Mouse (Mus musculus) myocyte (in vitro differentiated cells): ENCODE data around the gene Krt23. TPM values are rescaled to one million over a fixed set of nuclear protein-coding genes. Genes with fewer than 3 reads are reported as not detected.

Experiments
- H3K27me3 ChIP-seq: one replicate; pipeline ENCODE4 v1.6.1; 2011; ENCODE audit not compliant: control insufficient read depth, insufficient read depth, insufficient read length
- H3K36me3 ChIP-seq: one replicate; pipeline ENCODE4 v1.6.1; 2011; ENCODE audit not compliant: control insufficient read depth, insufficient read depth
- H3K4me2 ChIP-seq: one replicate; pipeline ENCODE4 v1.6.1; 2011; ENCODE audit warnings: low read depth, control low read depth
- H3K4me3 ChIP-seq: one replicate; pipeline ENCODE4 v1.5.1; 2011; ENCODE audit warnings: mild to moderate bottlenecking, control low read depth, moderate library complexity
- H3K79me2 ChIP-seq: one replicate; pipeline ENCODE4 v1.6.1; 2011; ENCODE audit not compliant: control insufficient read depth, insufficient read depth
- H3ac ChIP-seq: one replicate; pipeline ENCODE4 v1.6.1; 2011; ENCODE audit not compliant: control insufficient read depth, insufficient read length
- CEBPB ChIP-seq: IDR thresholded peaks from 2 replicates; pipeline ENCODE4 v1.6.1; 2011; ENCODE audit warnings: mild to moderate bottlenecking, moderate library complexity; ENCODE audit not compliant: poor library complexity, insufficient read depth, severe bottlenecking
- E2F4 ChIP-seq: IDR thresholded peaks from one replicate; pipeline ENCODE4 v1.6.1; 2011; ENCODE audit warnings: mild to moderate bottlenecking, control low read depth, moderate library complexity; ENCODE audit not compliant: insufficient read depth
- MAX ChIP-seq: IDR thresholded peaks from one replicate; pipeline ENCODE4 v1.6.1; 2011; ENCODE audit warnings: low read depth, mild to moderate bottlenecking, control low read depth
- MYOD1 ChIP-seq, 3 experiments: IDR thresholded peaks; one replicate each; pipeline ENCODE4 v1.6.1; 2011; ENCODE audit warnings: control low read depth in 2 of 3, low read depth in 2 of 3, mild to moderate bottlenecking in 2 of 3, moderate library complexity in 1 of 3; ENCODE audit not compliant: insufficient read length in 2 of 3, control insufficient read depth in 1 of 3
- MYOG ChIP-seq, 3 experiments: IDR thresholded peaks; one replicate each; pipeline ENCODE4 v1.6.1; 2011; ENCODE audit warnings: control low read depth in 2 of 3, low read depth in 2 of 3, mild to moderate bottlenecking in 2 of 3; ENCODE audit not compliant: insufficient read length in 2 of 3, control insufficient read depth in 1 of 3, insufficient read depth in 1 of 3
- POLR2A ChIP-seq: IDR thresholded peaks from one replicate; pipeline ENCODE4 v1.6.1; 2011; ENCODE audit warnings: low read depth, mild to moderate bottlenecking, control low read depth, moderate library complexity; ENCODE audit not compliant: insufficient read length
- POLR2AphosphoS2 ChIP-seq: IDR thresholded peaks from one replicate; pipeline ENCODE4 v1.6.1; 2011; ENCODE audit warnings: low read depth, control low read depth; ENCODE audit not compliant: insufficient read length
- REST ChIP-seq: IDR thresholded peaks from one replicate; pipeline ENCODE4 v1.6.1; 2011; ENCODE audit warnings: mild to moderate bottlenecking, control low read depth, moderate library complexity; ENCODE audit not compliant: insufficient read depth, insufficient read length
- SRF ChIP-seq: IDR thresholded peaks from one replicate; pipeline ENCODE4 v1.6.1; 2011; ENCODE audit warnings: low read depth; ENCODE audit not compliant: control insufficient read depth, insufficient read length
- TCF12 ChIP-seq: IDR thresholded peaks from one replicate; pipeline ENCODE4 v1.6.1; 2011; ENCODE audit warnings: mild to moderate bottlenecking, control low read depth; ENCODE audit not compliant: poor library complexity, insufficient read depth, severe bottlenecking
- TCF3 ChIP-seq: IDR thresholded peaks from one replicate; pipeline ENCODE4 v1.6.1; 2011; ENCODE audit warnings: low read depth, control low read depth; ENCODE audit not compliant: insufficient read length
- USF1 ChIP-seq: IDR thresholded peaks from one replicate; pipeline ENCODE4 v1.6.1; 2011; ENCODE audit warnings: low read depth, mild to moderate bottlenecking, control low read depth, moderate library complexity
- polyA plus RNA-seq: library from polyadenylated mRNA; unstranded; fragments of >200 nt; fragmentation: generic; extraction: Trizol; gene quantifications from one replicate; pipeline ENCODE4 v1.2.1, GENCODE M21; 2012; ENCODE audit warnings: missing spikeins

The Krt23 gene
- 0.02 TPM for polyA plus RNA-seq

DNA sequence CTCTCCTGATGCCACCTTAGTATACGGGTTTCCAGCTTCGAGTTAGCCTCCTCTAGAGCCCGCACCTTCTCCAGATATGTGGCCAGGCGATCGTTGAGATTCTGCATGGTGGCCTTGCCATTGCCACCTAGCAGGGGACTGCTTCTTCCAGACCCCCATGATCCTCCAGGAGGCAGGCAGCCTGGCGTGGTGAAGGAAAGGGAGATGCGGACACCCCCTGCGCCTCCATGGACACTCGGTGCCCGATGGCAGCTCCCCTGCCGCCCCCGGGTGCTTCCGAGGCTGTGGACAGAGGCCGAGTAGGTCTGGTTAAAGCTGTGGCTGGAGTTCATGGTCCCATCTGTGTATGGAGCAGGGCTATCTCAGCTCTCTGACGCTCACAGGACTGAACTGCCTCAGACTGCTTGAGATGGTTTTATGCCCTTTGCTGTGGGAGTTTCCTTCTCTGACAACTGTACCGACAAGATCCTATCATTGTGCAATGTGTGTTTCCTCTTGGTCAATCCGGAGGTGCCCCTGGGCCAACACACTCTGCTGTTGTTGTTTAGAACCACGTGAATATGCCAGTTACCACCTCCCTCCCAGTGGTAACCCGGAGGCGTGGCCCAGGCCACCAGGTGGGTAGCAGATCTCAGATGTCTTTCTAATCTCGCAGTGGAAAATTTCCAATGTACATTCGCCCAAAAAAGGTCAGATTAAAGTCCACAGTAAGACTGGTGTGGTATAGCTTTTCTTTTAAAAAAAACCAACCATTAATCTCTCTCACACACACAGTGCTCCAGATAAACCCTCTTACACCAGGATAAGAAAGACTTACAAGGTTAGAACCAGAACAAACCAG lies at the start of gene Krt23:
TSS of gene Krt23 (minus strand) at position 405 of the 841 bp plus-strand sequence.
- no peak for TF ChIP-seq TCF12
- Histone ChIP-seq H3K79me2 (no peaks in the 10 kb centered on the region), H3K36me3 (no peaks in the 10 kb centered on the region), H3ac (no peak within 1 kb of the TSS), H3K4me2 (no peak within 1 kb of the TSS), H3K27me3 (no peaks in the 10 kb centered on the region), H3K4me3 (no peak within 1 kb of the TSS)

DNA sequence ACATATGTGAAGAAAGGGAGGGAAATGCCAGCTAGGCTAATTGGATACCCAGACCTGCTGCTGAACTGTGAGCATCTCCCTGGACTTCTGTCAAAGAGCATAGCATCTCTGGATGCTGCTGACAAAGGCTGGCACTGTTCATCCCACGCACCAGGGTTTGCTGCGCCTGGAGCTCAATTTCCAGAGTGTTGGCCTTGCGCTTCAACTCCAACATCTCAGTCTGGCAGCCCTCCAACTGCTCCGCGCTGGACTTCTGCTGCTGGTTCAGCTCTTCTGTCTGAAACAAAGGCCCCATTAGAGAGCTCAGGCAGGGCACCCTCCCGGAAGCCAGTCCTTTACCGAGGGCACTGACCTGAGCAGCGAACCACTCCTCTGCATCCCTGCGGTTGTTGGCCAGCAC lies 46.8 kb upstream of the Krt23 start:
- Histone ChIP-seq H3K4me2 (no peak overlapping the region), H3ac (no peak overlapping the region), H3K4me3 (no peak overlapping the region), H3K36me3 (no peaks in the 10 kb centered on the region), H3K79me2 (no peaks in the 10 kb centered on the region), H3K27me3 (no peaks in the 10 kb centered on the region)
- TF ChIP-seq TCF3 (no peak), CEBPB (no peak), MYOD1 (IDR thresholded peaks at IDR 0.05; ENCODE audit: control insufficient read depth in 1 of 3, insufficient read length in 2 of 3, low read depth in 2 of 3) (no peak), E2F4 (no peak), SRF (no peak), POLR2AphosphoS2 (no peak), TCF12 (no peak), USF1 (no peak), MAX (no peak), MYOG (IDR thresholded peaks at IDR 0.05; ENCODE audit: control insufficient read depth in 1 of 3, insufficient read depth in 1 of 3, insufficient read length in 2 of 3, low read depth in 2 of 3) (no peak), REST (no peak), POLR2A (no peak)

DNA sequence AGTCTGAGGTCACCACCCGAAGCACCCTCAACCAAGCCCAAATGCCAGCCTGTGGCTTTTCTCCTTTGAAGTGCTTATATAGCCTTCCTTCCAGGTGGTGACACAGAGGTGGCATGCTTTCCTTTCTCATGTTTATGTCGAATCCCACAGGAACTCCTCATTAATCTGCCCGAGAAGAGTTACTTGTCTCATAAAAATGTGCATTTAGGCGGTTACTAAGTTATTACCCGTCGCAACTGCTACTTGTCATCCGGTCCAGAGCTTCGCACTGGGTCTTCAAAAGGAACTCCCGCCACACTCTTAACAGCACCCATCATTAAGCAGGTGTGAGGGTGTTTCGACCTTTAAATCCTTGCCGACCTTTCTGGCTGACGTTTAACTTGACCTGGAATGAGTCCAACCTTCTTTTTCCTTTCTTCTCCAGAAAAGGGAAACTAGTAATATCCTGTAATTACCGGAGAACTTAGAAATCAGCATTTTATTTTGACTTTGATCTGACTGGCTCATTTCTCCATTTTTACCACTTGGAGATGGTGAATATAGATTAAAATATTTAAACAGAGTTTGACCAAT lies 28.4 kb upstream of the Krt23 start, which contains the start of gene Krt39:
TSS of gene Krt39 (minus strand) at position 51 of the 573 bp plus-strand sequence.
- Histone ChIP-seq H3K4me2 (no peak within 1 kb of the TSS), H3K4me3 (no peak within 1 kb of the TSS), H3ac (no peak within 1 kb of the TSS), H3K27me3 (no peaks in the 10 kb centered on the region), H3K36me3 (no peaks in the 10 kb centered on the region), H3K79me2 (no peaks in the 10 kb centered on the region)
- TF ChIP-seq E2F4 (no peak), MYOD1 (IDR thresholded peaks at IDR 0.05; ENCODE audit: control insufficient read depth in 1 of 3, insufficient read length in 2 of 3, low read depth in 2 of 3) (no peak), POLR2AphosphoS2 (no peak), SRF (no peak), USF1 (no peak), TCF3 (no peak), POLR2A (no peak), MAX (no peak), TCF12 (no peak), REST (no peak), MYOG (IDR thresholded peaks at IDR 0.05; ENCODE audit: control insufficient read depth in 1 of 3, insufficient read depth in 1 of 3, insufficient read length in 2 of 3, low read depth in 2 of 3) (no peak), CEBPB (no peak)

DNA sequence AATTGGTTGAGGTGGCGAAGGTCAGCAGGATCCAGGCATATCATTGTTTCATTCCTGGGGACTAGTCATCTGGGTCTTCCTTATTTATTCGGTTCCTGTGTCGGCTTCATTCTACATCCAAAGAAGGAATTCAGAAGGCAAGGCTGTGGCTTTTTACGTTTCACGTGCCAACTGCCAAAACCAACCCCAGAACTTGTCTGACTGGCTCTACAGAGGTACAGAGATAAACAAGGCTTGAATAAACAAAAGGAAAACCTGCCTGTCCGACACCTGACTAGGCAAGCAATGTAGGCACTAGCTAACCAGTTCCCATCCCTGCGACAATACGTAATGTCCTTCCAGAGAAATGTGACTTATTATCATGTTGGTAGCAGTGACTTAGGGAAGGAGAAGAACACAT lies 21.2 kb upstream of the Krt23 start:
- TF ChIP-seq MYOG (IDR thresholded peaks at IDR 0.05; ENCODE audit: control insufficient read depth in 1 of 3, insufficient read depth in 1 of 3, insufficient read length in 2 of 3, low read depth in 2 of 3) (no peak), POLR2A (no peak), POLR2AphosphoS2 (no peak), SRF (no peak), TCF3 (no peak), MYOD1 (IDR thresholded peaks at IDR 0.05; ENCODE audit: control insufficient read depth in 1 of 3, insufficient read length in 2 of 3, low read depth in 2 of 3) (no peak), CEBPB (no peak), TCF12 (no peak), E2F4 (no peak), MAX (no peak)
- H3K36me3 ChIP-seq, result no peaks in the 10 kb centered on the region
- no peak overlapping the region for H3K4me2 ChIP-seq
- H3K79me2 ChIP-seq, result no peaks in the 10 kb centered on the region
- H3K4me3 ChIP-seq, result no peak overlapping the region
- H3ac ChIP-seq, result no peak overlapping the region
- no peaks in the 10 kb centered on the region for H3K27me3 ChIP-seq
